Mouse (Mus musculus) leukemia stem cell, adult 10-12 weeks (primary cell): ENCODE measurements around the gene Ssxb1. TPM values are rescaled to one million over a fixed set of nuclear protein-coding genes. Genes with fewer than 3 reads are reported as not detected.

Source experiments
- polyA plus RNA-seq: library from polyadenylated mRNA; stranded (reverse); fragments of >175 nt; gene quantifications from 2 replicates; pipeline ENCODE4 v1.2.3, GENCODE M21; 2012; ENCODE audit warnings: low replicate concordance

The Ssxb1 gene
- polyA plus RNA-seq: not detected in 2 replicates

DNA sequence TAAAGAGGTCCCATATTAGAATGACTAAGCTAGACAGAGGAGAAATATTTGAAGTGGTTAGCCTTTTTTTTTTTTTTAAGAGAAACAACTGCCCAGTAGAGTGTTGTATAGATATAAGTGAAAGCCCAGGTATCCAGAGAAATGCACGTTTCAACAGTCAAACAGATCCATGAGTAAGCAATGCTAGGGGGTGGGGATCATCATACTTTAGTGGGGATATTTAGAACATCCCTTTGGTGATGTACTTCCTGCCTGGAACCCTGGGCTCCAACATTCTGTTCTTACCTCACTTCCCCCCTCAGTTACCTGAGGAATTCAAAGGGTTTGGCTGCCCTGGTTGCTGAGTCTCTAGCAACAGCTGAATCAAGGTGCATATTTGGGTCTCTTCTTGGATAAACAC lies at the start of gene Ssxb1:
Ssxb1 (plus strand) TSS at position 301 of the 400 bp plus-strand sequence.

GRCm38 (mm10) chrX:8366678-8367077 lies 46.4 kb upstream of the Ssxb1 start, which contains the start of gene Ssxb9:
Gene Ssxb9 (plus strand): TSS chrX:8366978.

DNA sequence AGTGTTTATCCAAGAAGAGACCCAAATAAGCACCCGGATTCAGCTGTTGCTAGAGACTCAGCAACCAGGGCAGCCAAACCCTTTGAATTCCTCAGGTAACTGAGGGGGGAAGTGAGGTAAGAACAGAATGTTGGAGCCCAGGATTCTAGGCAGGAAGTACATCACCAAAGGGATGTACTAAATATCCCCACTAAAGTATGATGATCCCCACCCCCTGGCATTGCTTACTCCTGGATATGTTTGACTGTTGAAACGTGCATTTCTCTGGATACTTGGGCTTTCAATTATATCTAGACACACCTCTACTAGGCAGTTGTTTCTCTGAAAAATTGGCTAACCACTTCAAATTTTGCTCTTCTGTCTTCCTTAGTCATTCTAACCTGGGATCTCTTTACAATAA lies 48.5 kb downstream of the Ssxb1 start, which contains the start of gene Ssxb2:
Ssxb2 (minus strand) TSS at position 101 of the 400 bp plus-strand sequence.

Other genes starting within 250 kb of the Ssxb1 start
- gene Tbc1d25, start 237.1 kb upstream of the Ssxb1 start, polyA plus RNA-seq: 2.0 and 9.7 TPM in 2 replicates
- 1.8 and 4.0 TPM in 2 replicates for gene Ebp, start 219.8 kb upstream of the Ssxb1 start, polyA plus RNA-seq
- 4.1 and 4.4 TPM in 2 replicates for gene Porcn, start 206.8 kb upstream of the Ssxb1 start, polyA plus RNA-seq
- 28.1 and 60.5 TPM in 2 replicates for gene Ftsj1, start 160.9 kb upstream of the Ssxb1 start, polyA plus RNA-seq
- 12.2 and 298 TPM in 2 replicates for gene Slc38a5, start 142.2 kb upstream of the Ssxb1 start, polyA plus RNA-seq
- not detected in 2 replicates for gene Ssxb10, start 85.9 kb upstream of the Ssxb1 start, polyA plus RNA-seq
- not detected in 2 replicates for gene Ssxb9, start 46.3 kb upstream of the Ssxb1 start, polyA plus RNA-seq
- not detected in 2 replicates for gene Ssxb2, start 48.4 kb downstream of the Ssxb1 start, polyA plus RNA-seq
- gene Gm14459, start 111.6 kb downstream of the Ssxb1 start, polyA plus RNA-seq: not detected in 2 replicates
- gene Ssxb6, start 134.9 kb downstream of the Ssxb1 start, polyA plus RNA-seq: not detected in 2 replicates
- gene Ssxb3, start 178.5 kb downstream of the Ssxb1 start, polyA plus RNA-seq: not detected in 2 replicates